Mouse (Mus musculus) ES-E14 (cell line): ENCODE results near the gene Hoxb5. TPM values are rescaled to one million over a fixed set of nuclear protein-coding genes. Genes with fewer than 3 reads are reported as not detected.

ENCODE experiments used
- DNase-seq: peaks from one replicate; pipeline ENCODE4 v3.0.0-alpha.2; 2013; ENCODE audit warnings: low read depth, low spot score
- H3K27ac ChIP-seq: 2 replicates; pipeline ENCODE4 v1.5.1; 2012; ENCODE audit warnings: low read depth, mild to moderate bottlenecking, low read length, moderate library complexity, mixed read lengths; ENCODE audit not compliant: poor library complexity, insufficient read depth, severe bottlenecking
- H3K36me3 ChIP-seq: 2 replicates; pipeline ENCODE4 v1.6.1; 2012; ENCODE audit warnings: mild to moderate bottlenecking, low read length, moderate library complexity, mixed read lengths; ENCODE audit not compliant: control insufficient read depth, poor library complexity, insufficient read depth, severe bottlenecking
- H3K4me1 ChIP-seq, 2 experiments: fragments of 150-350 bp in 1 of 2; sonication (generic) in 1 of 2; 2 replicates each; pipeline ENCODE4 v1.6.1; 2012; ENCODE audit warnings: low read length in 2 of 2, mild to moderate bottlenecking in 1 of 2, mixed read lengths in 1 of 2; ENCODE audit not compliant: control insufficient read depth in 2 of 2, insufficient read depth in 2 of 2, poor library complexity in 1 of 2
- H3K4me3 ChIP-seq, 2 experiments: fragments of 150-350 bp in 1 of 2; sonication (generic) in 1 of 2; 2 replicates each; pipeline ENCODE4 v1.5.1; 2012; ENCODE audit warnings: low read length in 2 of 2, low read depth in 1 of 2, mild to moderate bottlenecking in 1 of 2, mixed read lengths in 1 of 2; ENCODE audit not compliant: insufficient read depth in 1 of 2, poor library complexity in 1 of 2, severe bottlenecking in 1 of 2
- H3K9ac ChIP-seq: 2 replicates; pipeline ENCODE4 v1.6.1; 2012; ENCODE audit warnings: low read depth, mild to moderate bottlenecking, low read length, mixed read lengths; ENCODE audit not compliant: poor library complexity, insufficient read depth, severe bottlenecking
- H3K9me3 ChIP-seq: fragments of 150-350 bp; sonication (generic); 2 replicates; pipeline ENCODE4 v1.6.1; 2012; ENCODE audit warnings: low read depth, mild to moderate bottlenecking, low read length; ENCODE audit not compliant: control insufficient read depth, insufficient read depth
- CHD2 ChIP-seq: IDR thresholded peaks from 2 replicates; pipeline ENCODE4 v1.6.1; 2014; ENCODE audit warnings: mild to moderate bottlenecking, low read depth, low read length, inconsistent platforms
- HCFC1 ChIP-seq: IDR thresholded peaks from 2 replicates; pipeline ENCODE4 v1.6.1; 2012; ENCODE audit warnings: low read length, inconsistent platforms, borderline replicate concordance; ENCODE audit not compliant: insufficient read depth
- MAFK ChIP-seq: IDR thresholded peaks from 2 replicates; pipeline ENCODE4 v1.6.1; 2014; ENCODE audit warnings: mild to moderate bottlenecking, low read depth, low read length, inconsistent platforms; ENCODE audit not compliant: insufficient read depth
- ZC3H11A ChIP-seq: IDR thresholded peaks from 2 replicates; pipeline ENCODE4 v1.6.1; 2012; ENCODE audit warnings: low read depth, mild to moderate bottlenecking, inconsistent platforms, low read length, borderline replicate concordance
- ZNF384 ChIP-seq: IDR thresholded peaks from 2 replicates; pipeline ENCODE4 v1.6.1; 2012; ENCODE audit warnings: low read depth, low read length, inconsistent platforms
- in situ Hi-C, 2 experiments: fragments of 600-800 bp; cut with MboI; formaldehyde crosslinking; loops; one replicate each; pipeline ENCODE4 v1.15.1; 2025; ENCODE audit warnings: low sequenced_read_pairs in 2 of 2, inconsistent platforms in 1 of 2; ENCODE audit not compliant: unreplicated experiment in 2 of 2
- total RNA-seq: library from RNA; depleted of rRNA; stranded (reverse); fragments of 300-350 nt; gene quantifications from 2 replicates; pipeline ENCODE4 v1.2.3, GENCODE M21; 2012

The Hoxb5 gene
- total RNA-seq, 1 experiment, result 0.09 TPM

- H3K36me3 ChIP-seq, result peaks cover under 1% of the 10 kb centered on the region; the same call in 1 of the 2 replicates
- in situ Hi-C loops, result no loop called here
- no peak for DNase-seq
- TF ChIP-seq ZC3H11A (no peak), CHD2 (no peak), HCFC1 (no peak), ZNF384 (no peak), MAFK (no peak)
- H3K9ac ChIP-seq, result no peak overlapping the region
- no peaks in the 10 kb centered on the region for H3K9me3 ChIP-seq
- H3K4me1 ChIP-seq, result peaks cover 8 to 10% of the 10 kb centered on the region in 2 experiments
- H3K27ac ChIP-seq, result no peak overlapping the region
- H3K4me3 ChIP-seq, result no peak overlapping the region
These were observed 46.0 kb upstream of the Hoxb5 start for GRCm38 (mm10) chr11:96257141-96257540.

GRCm38 (mm10) chr11:96259038-96259437, 44.1 kb upstream of the Hoxb5 start:
- no peak for DNase-seq
- no peak overlapping the region for H3K27ac ChIP-seq
- H3K9me3 ChIP-seq, result no peaks in the 10 kb centered on the region
- TF ChIP-seq ZNF384, result no peak
- in situ Hi-C loops, result no loop called here
- H3K9ac ChIP-seq, result no peak overlapping the region
- H3K36me3 ChIP-seq, result peaks cover 5% of the 10 kb centered on the region; the same call in 1 of the 2 replicates
- peaks cover 3 to 6% of the 10 kb centered on the region in 2 experiments; a peak in 3 of 4 replicates for H3K4me1 ChIP-seq
- H3K4me3 ChIP-seq, result no peak overlapping the region

- Histone ChIP-seq H3K9ac (no peak overlapping the region), H3K4me1 (peaks cover 1 to 6% of the 10 kb centered on the region in 2 experiments; a peak in 3 of 4 replicates), H3K36me3 (peaks cover 5% of the 10 kb centered on the region), H3K27ac (no peak overlapping the region), H3K4me3 (no peak overlapping the region), H3K9me3 (no peaks in the 10 kb centered on the region)
- DNase-seq, result no peak
- in situ Hi-C loops, result no loop called here
- no peak for TF ChIP-seq MAFK
- TF ChIP-seq ZC3H11A, result no peak
- TF ChIP-seq HCFC1, result no peak
These were observed 43.6 kb upstream of the Hoxb5 start for GRCm38 (mm10) chr11:96259511-96259910.

- Histone ChIP-seq H3K4me3 (no peak overlapping the region; a peak in 1 of 4 replicates), H3K9me3 (no peaks in the 10 kb centered on the region), H3K4me1 (peaks cover 0 to 2% of the 10 kb centered on the region in 2 experiments; a peak in 1 of 4 replicates)
These were observed 42.7 kb upstream of the Hoxb5 start for GRCm38 (mm10) chr11:96260310-96260970.

More at GRCm38 (mm10) chr11:96260310-96260970, 42.7 kb upstream of the Hoxb5 start:
- in situ Hi-C loops, result no loop called here
- peak overlapping the region; percentile 10; the same call in 1 of the 2 replicates for H3K9ac ChIP-seq
- no peak overlapping the region for H3K27ac ChIP-seq
- DNase-seq, result no peak
- H3K36me3 ChIP-seq, result peaks cover 5% of the 10 kb centered on the region
- TF ChIP-seq MAFK, result 0 out of 2 replicates have a peak, but pooled peaks have one; percentile 45
- no peak for TF ChIP-seq ZNF384
- no peak for TF ChIP-seq CHD2
